Mouse (Mus musculus) CH12.LX (cell line): ENCODE data around the gene Ppp1r13l. TPM values are rescaled to one million over a fixed set of nuclear protein-coding genes. Genes with fewer than 3 reads are reported as not detected.
A peak's percentile ranks its signal among the peaks of the same experiment; 100 is the strongest.

Experiments used
- DNase-seq: peaks from one replicate; pipeline ENCODE4 v3.0.0-alpha.2; 2013; ENCODE audit errors: extremely low read depth
- H3K27ac ChIP-seq: 2 replicates; pipeline ENCODE4 v1.5.1; 2012; ENCODE audit warnings: low read depth, mild to moderate bottlenecking, control low read depth, moderate library complexity; ENCODE audit not compliant: insufficient read depth
- H3K27me3 ChIP-seq: replicated peaks from 2 replicates; pipeline ENCODE3; 2012; ENCODE audit warnings: inconsistent platforms
- H3K36me3 ChIP-seq, 2 experiments: replicated peaks in 1 of 2; 2 replicates each; pipeline versions ENCODE3 to v1.6.1; 2012; ENCODE audit warnings: inconsistent platforms in 1 of 2, low read length in 1 of 2, mild to moderate bottlenecking in 1 of 2, mixed read lengths in 1 of 2, moderate library complexity in 1 of 2; ENCODE audit not compliant: control insufficient read depth in 1 of 2, insufficient read depth in 1 of 2
- H3K4me1 ChIP-seq, 2 experiments: 2 replicates each; pipeline ENCODE4 v1.6.1; 2012; ENCODE audit warnings: inconsistent platforms in 1 of 2, moderate library complexity in 1 of 2; ENCODE audit not compliant: insufficient read depth in 2 of 2, control insufficient read depth in 1 of 2
- H3K4me2 ChIP-seq: 2 replicates; pipeline ENCODE4 v1.6.1; 2012; ENCODE audit warnings: low read depth, mild to moderate bottlenecking, control low read depth; ENCODE audit not compliant: poor library complexity, insufficient read depth, severe bottlenecking
- H3K4me3 ChIP-seq, 3 experiments: fragments of 150-350 bp in 1 of 3; sonication (generic) in 1 of 3; replicated peaks in 1 of 3; 2 replicates each; pipeline versions ENCODE3 to v1.5.1; 2011 to 2012; ENCODE audit warnings: low read depth in 2 of 3, low read length in 2 of 3, mild to moderate bottlenecking in 2 of 3, moderate library complexity in 2 of 3, control low read depth in 1 of 3, improper control_type of control experiment in 1 of 3, inconsistent platforms in 1 of 3, mixed read lengths in 1 of 3; ENCODE audit not compliant: poor library complexity in 1 of 3
- H3K79me2 ChIP-seq: replicated peaks from 2 replicates; pipeline ENCODE4 v1.6.1; 2012; ENCODE audit warnings: mild to moderate bottlenecking, moderate library complexity; ENCODE audit not compliant: control insufficient read depth, poor library complexity, insufficient read depth, severe bottlenecking; ENCODE audit errors: extremely low read depth
- H3K9ac ChIP-seq: 2 replicates; pipeline ENCODE4 v1.6.1; 2012; ENCODE audit warnings: low read depth, mild to moderate bottlenecking, control low read depth, moderate library complexity; ENCODE audit not compliant: insufficient read depth
- H3K9me3 ChIP-seq: replicated peaks from 2 replicates; pipeline ENCODE3; 2012; ENCODE audit warnings: low read length, inconsistent platforms, mixed read lengths
- CHD1 ChIP-seq: IDR thresholded peaks from 2 replicates; pipeline ENCODE4 v1.6.1; 2012; ENCODE audit warnings: low read depth, low read length, improper control_type of control experiment, inconsistent platforms
- CHD2 ChIP-seq: IDR thresholded peaks from 2 replicates; pipeline ENCODE4 v1.6.1; 2011; ENCODE audit warnings: low read length, improper control_type of control experiment
- ELF1 ChIP-seq: IDR thresholded peaks from 2 replicates; pipeline ENCODE4 v1.6.1; 2014; ENCODE audit warnings: low read depth, mild to moderate bottlenecking, inconsistent platforms, low read length, improper control_type of control experiment
- GABPA ChIP-seq: IDR thresholded peaks from 2 replicates; pipeline ENCODE4 v1.6.1; 2012; ENCODE audit warnings: low read depth, low read length, improper control_type of control experiment, inconsistent platforms; ENCODE audit not compliant: insufficient replicate concordance
- HCFC1 ChIP-seq: IDR thresholded peaks from 2 replicates; pipeline ENCODE4 v1.6.1; 2012; ENCODE audit warnings: low read depth, mild to moderate bottlenecking, inconsistent platforms, low read length, improper control_type of control experiment
- JUN ChIP-seq: IDR thresholded peaks from 2 replicates; pipeline ENCODE4 v1.6.1; 2011; ENCODE audit warnings: low read depth, mild to moderate bottlenecking, low read length, improper control_type of control experiment, moderate library complexity; ENCODE audit not compliant: insufficient read depth
- MAFK ChIP-seq: IDR thresholded peaks from 2 replicates; pipeline ENCODE4 v1.6.1; 2011; ENCODE audit warnings: low read length, improper control_type of control experiment; ENCODE audit not compliant: insufficient replicate concordance
- MAX ChIP-seq: IDR thresholded peaks from 2 replicates; pipeline ENCODE4 v1.6.1; 2011; ENCODE audit warnings: low read length, improper control_type of control experiment
- MAZ ChIP-seq: IDR thresholded peaks from 2 replicates; pipeline ENCODE4 v1.6.1; 2012; ENCODE audit warnings: low read depth, mild to moderate bottlenecking, inconsistent platforms, low read length, improper control_type of control experiment, moderate library complexity
- MEF2A ChIP-seq: IDR thresholded peaks from 2 replicates; pipeline ENCODE4 v1.6.1; 2014; ENCODE audit warnings: low read depth, mild to moderate bottlenecking, inconsistent platforms, low read length, improper control_type of control experiment, borderline replicate concordance
- MYC ChIP-seq: IDR thresholded peaks from 2 replicates; pipeline ENCODE4 v1.6.1; 2011; ENCODE audit warnings: low read depth, mild to moderate bottlenecking, improper control_type of control experiment, low read length
- NRF1 ChIP-seq: IDR thresholded peaks from 2 replicates; pipeline ENCODE4 v1.6.1; 2014; ENCODE audit warnings: low read depth, mild to moderate bottlenecking, inconsistent platforms, low read length, improper control_type of control experiment, moderate library complexity
- POLR2A ChIP-seq: IDR thresholded peaks from 2 replicates; pipeline ENCODE4 v1.6.1; 2011; ENCODE audit warnings: low read depth, mild to moderate bottlenecking, improper control_type of control experiment, low read length
- SMC3 ChIP-seq: IDR thresholded peaks from 2 replicates; pipeline ENCODE4 v1.6.1; 2011; ENCODE audit warnings: low read depth, low read length, improper control_type of control experiment
- USF1 ChIP-seq: IDR thresholded peaks from 2 replicates; pipeline ENCODE4 v1.6.1; 2014; ENCODE audit warnings: low read depth, mild to moderate bottlenecking, inconsistent platforms, low read length, improper control_type of control experiment
- ZKSCAN1 ChIP-seq: IDR thresholded peaks from 2 replicates; pipeline ENCODE4 v1.6.1; 2012; ENCODE audit warnings: low read depth, inconsistent platforms, low read length, improper control_type of control experiment, borderline replicate concordance
- dilution Hi-C: fragments of 300-500 bp; cut with MboI; formaldehyde crosslinking; loops from 2 replicates; pipeline ENCODE4 v1.14.3; 2020; ENCODE audit warnings: low sequenced_read_pairs; ENCODE audit not compliant: extremely low pct_unique_long_range_greater_than_20kb, extremely low pct_ligation_motif_present
- in situ Hi-C: fragments of 300-500 bp; cut with MboI; formaldehyde crosslinking; loops from 3 replicates; pipeline ENCODE4 v1.14.3; 2019; ENCODE audit warnings: low sequenced_read_pairs, low pct_ligation_motif_present, low pct_unique_long_range_greater_than_20kb, mixed read lengths
- polyA plus RNA-seq: library from polyadenylated mRNA; unstranded; fragments of >175 nt; gene quantifications from 2 replicates; pipeline ENCODE4 v1.2.1, GENCODE M21; 2012; ENCODE audit warnings: low read depth; ENCODE audit not compliant: insufficient read length
- total RNA-seq, 2 experiments: library from RNA; depleted of rRNA; stranded (reverse); fragments of 300-350 nt in 1 of 2; fragments of >200 nt in 1 of 2; gene quantifications; 2 replicates each; pipeline ENCODE4 v1.2.3; 2012 to 2014

Ppp1r13l gene
- total and polyA plus RNA-seq, 3 experiments = 0.11 to 1.3 (median 0.68) TPM

DNA sequence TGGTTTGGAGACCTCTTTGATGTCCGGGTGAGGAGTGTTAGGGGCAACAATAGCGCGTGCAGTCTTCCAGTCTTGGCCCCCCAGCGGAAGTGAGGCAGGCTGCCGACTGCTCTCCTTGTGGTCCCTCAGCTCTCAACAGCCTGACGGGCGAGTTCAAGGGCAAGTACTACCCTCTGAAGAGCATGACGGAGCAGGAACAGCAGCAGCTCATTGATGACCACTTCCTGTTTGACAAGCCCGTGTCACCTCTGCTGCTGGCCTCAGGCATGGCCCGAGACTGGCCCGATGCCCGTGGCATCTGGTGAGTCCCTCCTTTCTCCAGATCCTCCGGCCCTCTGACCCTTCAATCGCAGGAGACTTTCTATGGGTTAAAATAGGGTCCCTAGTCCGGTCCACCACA, 57.0 kb downstream of the Ppp1r13l start:
- dilution Hi-C loops (no loop called here), in situ Hi-C loops (loop anchor here (25.0 kb wide), 2 partner anchors 146 to 446 kb away; partner anchors contain the start of genes Ceacam16, Gm19345 and Ppp1r37)
- TF ChIP-seq CHD1 (no peak), USF1 (no peak), MAZ (no peak), CHD2 (no peak), MAX (no peak), MEF2A (no peak), GABPA (no peak), POLR2A (no peak), MYC (no peak), MAFK (no peak), ZKSCAN1 (no peak), NRF1 (no peak), SMC3 (no peak), JUN (no peak), HCFC1 (no peak)
- H3K9me3 ChIP-seq = peaks cover 15% of the 10 kb centered on the region
- peaks cover 66% of the 10 kb centered on the region for H3K27me3 ChIP-seq
- H3K36me3 ChIP-seq = no peaks in the 10 kb centered on the region
- H3K79me2 ChIP-seq = no peaks in the 10 kb centered on the region
- H3K4me3 ChIP-seq = no peak overlapping the region
- H3K27ac ChIP-seq = no peak overlapping the region
- no peak for DNase-seq
- H3K4me2 ChIP-seq = no peak overlapping the region
- peaks cover 3 to 15% of the 10 kb centered on the region in 2 experiments for H3K4me1 ChIP-seq
- no peak overlapping the region for H3K9ac ChIP-seq

DNA sequence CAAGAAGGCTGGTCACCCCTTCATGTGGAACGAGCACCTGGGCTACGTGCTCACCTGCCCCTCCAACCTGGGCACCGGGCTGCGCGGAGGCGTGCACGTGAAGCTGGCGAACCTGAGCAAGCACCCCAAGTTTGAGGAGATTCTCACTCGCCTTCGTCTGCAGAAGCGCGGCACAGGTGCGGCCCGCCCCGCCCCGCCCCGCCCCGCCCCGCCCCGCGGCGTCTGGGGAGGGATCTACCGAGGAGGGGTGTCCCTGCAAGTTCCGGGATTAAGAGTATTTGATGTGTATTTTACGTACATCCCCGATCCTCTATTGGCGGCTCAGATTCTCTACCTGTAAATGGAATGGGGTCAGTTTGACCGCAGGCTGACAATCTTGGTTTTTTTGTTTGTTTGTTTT, 60.6 kb downstream of the Ppp1r13l start:
- TF ChIP-seq GABPA (no peak), ELF1 (peak; percentile 43; the same call in 1 of the 2 replicates)
- Histone ChIP-seq H3K9ac (no peak overlapping the region), H3K4me3 (no peak overlapping the region), H3K36me3 (peaks cover 0 to 5% of the 10 kb centered on the region in 2 experiments), H3K79me2 (no peaks in the 10 kb centered on the region), H3K9me3 (no peaks in the 10 kb centered on the region), H3K4me1 (peaks cover 3 to 19% of the 10 kb centered on the region in 2 experiments), H3K4me2 (peak overlapping the region; percentile 73), H3K27me3 (peaks cover 50% of the 10 kb centered on the region), H3K27ac (no peak overlapping the region)
- in situ Hi-C loops = loop anchor here (25.0 kb wide), 2 partner anchors 142 to 442 kb away; partner anchors contain the start of genes Ceacam16, Gm19345 and Ppp1r37
- dilution Hi-C loops = no loop called here
- DNase-seq = no peak
